Mouse (Mus musculus): ENCODE results near the gene Enox1.

GRCm38 (mm10) chr14:77174491-77174890 is 17.9 kb downstream of the Enox1 start:
- TF ChIP-seq POLR2A (IDR thresholded peaks at IDR 0.05; ENCODE audit: borderline replicate concordance, low read depth, low read length) (no peak), CTCF (IDR thresholded peaks at IDR 0.05; ENCODE audit: low read depth, low read length) (no peak)
